Mouse (Mus musculus) stomach, postnatal 0 days (tissue): ENCODE results near the gene Gm10198.

Source experiments
- CTCF ChIP-seq: IDR thresholded peaks from 2 replicates; pipeline ENCODE4 v1.5.1; 2016; ENCODE audit warnings: antibody characterized with exemption, low read depth, mild to moderate bottlenecking, moderate library complexity
- EP300 ChIP-seq: optimal IDR thresholded peaks from 2 replicates; pipeline ENCODE3; 2016; ENCODE audit warnings: antibody characterized with exemption

DNA sequence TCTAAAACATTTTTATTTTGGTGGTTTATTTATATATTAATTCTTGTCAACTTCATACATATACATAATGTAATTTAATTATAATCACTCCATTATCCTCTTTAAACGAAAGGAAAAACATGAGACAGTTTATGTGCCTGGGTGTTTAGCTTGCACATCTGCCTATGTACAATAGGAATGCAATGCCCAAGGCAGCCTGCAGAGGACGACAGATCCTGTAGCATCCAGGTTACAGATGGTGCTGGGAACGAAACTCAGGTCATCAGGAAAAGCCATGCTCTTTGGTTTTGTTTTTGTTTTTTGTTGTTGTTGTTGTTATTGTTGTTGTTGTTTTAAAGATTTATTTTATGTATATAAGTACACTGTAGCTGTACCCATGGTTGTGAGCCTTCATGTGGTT is 32.4 kb upstream of the Gm10198 start:
- TF ChIP-seq CTCF: 0 out of 2 replicates have a peak, but pooled peaks have one; percentile 6
- no peak for TF ChIP-seq EP300
